Mouse (Mus musculus) heart, adult 2 months (tissue): Measurements from ENCODE around the gene Gm5105.

Experiments used
- CTCF ChIP-seq: fragments of 200-600 bp; IDR thresholded peaks from 2 replicates; pipeline ENCODE4 v1.8.1; 2022; ENCODE audit warnings: antibody characterized with exemption, mild to moderate bottlenecking, moderate library complexity
- EP300 ChIP-seq: fragments of 200-500 bp; IDR thresholded peaks from 2 replicates; pipeline ENCODE4 v1.6.1; 2011; ENCODE audit warnings: low read depth, low read length, control low read depth; ENCODE audit not compliant: insufficient read depth
- POLR2A ChIP-seq: fragments of 200-500 bp; IDR thresholded peaks from 2 replicates; pipeline ENCODE4 v1.6.1; 2011; ENCODE audit warnings: mild to moderate bottlenecking, low read depth, low read length, control low read depth; ENCODE audit not compliant: insufficient read depth

GRCm38 (mm10) chr3:138066348-138066856 lies 786 bp downstream of the Gm5105 start:
- no peak for TF ChIP-seq CTCF
- 0 out of 2 replicates have a peak, but pooled peaks have one; percentile 3 for TF ChIP-seq EP300
- TF ChIP-seq POLR2A = peak; percentile 38; the same call in 1 of the 2 replicates
